Mouse (Mus musculus): Measurements from ENCODE around the gene Akr1b10. TPM values are rescaled to one million over a fixed set of nuclear protein-coding genes. Genes with fewer than 3 reads are reported as not detected.

Gene Akr1b10
- polyA plus RNA-seq, 1 experiment from 2014 or later: 15.5 TPM

- Histone ChIP-seq H3K27ac (ENCODE audit: low read length) (no peak overlapping the region), H3K9ac (replicated peaks; ENCODE audit: low read depth) (no peak overlapping the region), H3K4me2 (replicated peaks; ENCODE audit: low read depth, low read length) (no peak overlapping the region), H3K4me1 (ENCODE audit: insufficient read depth, low read depth, low read length) (no peaks in the 10 kb centered on the region), H3K36me3 (ENCODE audit: insufficient read depth, low read length) (no peaks in the 10 kb centered on the region), H3K4me3 (ENCODE audit: low read depth, low read length) (no peak overlapping the region), H3K9me3 (ENCODE audit: low read length) (no peaks in the 10 kb centered on the region), H3K27me3 (replicated peaks; ENCODE audit: insufficient read depth, low read length) (no peaks in the 10 kb centered on the region)
- ATAC-seq (no peak), DNase-seq (ENCODE audit: low spot score) (no peak)
- WGBS: 54% methylated on average over 2 of the region's 2 CpGs
- TF ChIP-seq EP300 (IDR thresholded peaks at IDR 0.05) (no peak), CTCF (IDR thresholded peaks at IDR 0.05) (no peak)
Observed at GRCm38 (mm10) chr6:34439006-34439405, 55.0 kb downstream of the Akr1b10 start.

DNA sequence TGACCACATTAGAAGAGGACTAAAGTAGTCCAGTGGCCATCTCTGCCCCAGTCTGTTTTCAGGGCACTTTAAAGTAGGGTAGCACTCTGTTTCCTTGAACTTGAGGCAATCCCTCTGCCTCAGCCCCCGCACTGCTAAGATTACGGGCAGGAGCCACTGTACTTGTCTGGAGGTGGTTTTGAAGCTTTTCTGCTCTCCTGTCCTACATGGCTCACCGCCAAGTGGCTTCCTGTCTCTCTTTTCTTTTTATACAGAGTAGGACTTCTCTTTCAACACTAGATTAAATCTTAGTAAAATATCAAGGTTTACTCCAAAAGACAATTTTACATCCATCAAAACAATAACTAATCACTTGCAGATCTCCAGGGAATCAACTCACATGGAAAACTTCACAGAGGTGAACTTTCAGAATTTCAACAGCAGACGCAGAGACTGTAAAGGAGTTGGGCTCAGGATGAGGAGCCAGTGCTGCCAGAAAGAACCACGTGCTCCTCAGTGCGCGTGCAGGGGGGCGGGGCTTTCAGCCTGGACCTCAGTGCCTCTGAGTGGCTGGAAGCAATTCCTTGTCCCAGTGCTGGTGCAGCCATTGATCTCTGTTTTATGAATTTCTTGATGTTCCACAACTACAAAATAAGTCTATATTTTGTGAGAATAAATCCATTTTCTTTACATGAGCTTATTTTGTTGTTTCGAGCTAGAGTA, 57.7 kb downstream of the Akr1b10 start:
- no peak for DNase-seq (ENCODE audit: low spot score)
- no peak for TF ChIP-seq CTCF (IDR thresholded peaks at IDR 0.05)
- TF ChIP-seq EP300 (IDR thresholded peaks at IDR 0.05): no peak
- Histone ChIP-seq H3K27ac (ENCODE audit: low read length) (no peak overlapping the region), H3K9me3 (ENCODE audit: low read length) (no peaks in the 10 kb centered on the region), H3K4me2 (replicated peaks; ENCODE audit: low read depth, low read length) (no peak overlapping the region), H3K4me3 (ENCODE audit: low read depth, low read length) (no peak overlapping the region), H3K27me3 (replicated peaks; ENCODE audit: insufficient read depth, low read length) (no peaks in the 10 kb centered on the region), H3K36me3 (ENCODE audit: insufficient read depth, low read length) (no peaks in the 10 kb centered on the region), H3K4me1 (ENCODE audit: insufficient read depth, low read depth, low read length) (no peaks in the 10 kb centered on the region), H3K9ac (replicated peaks; ENCODE audit: low read depth) (no peak overlapping the region)
- WGBS: 56% methylated on average over 9 of the region's 9 CpGs
- no peak for ATAC-seq

DNA sequence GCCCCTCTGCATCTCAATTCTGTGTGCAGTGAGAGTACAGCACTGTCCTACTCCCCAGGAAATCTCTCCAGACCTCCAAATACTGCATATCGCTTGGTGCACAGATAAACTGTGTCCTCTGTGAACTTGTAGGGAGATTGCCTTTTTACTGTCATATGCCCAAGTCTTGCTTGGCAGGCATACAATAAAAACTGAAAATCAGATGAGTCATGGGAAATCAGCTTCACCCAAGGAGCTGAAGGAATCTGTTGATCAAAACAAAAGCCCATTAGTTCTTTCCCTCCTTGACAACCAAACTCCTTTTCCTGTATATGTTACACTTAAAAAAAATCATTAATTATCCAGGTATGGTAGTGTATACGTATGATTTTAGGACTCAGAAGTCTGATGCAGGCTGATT, 59.8 kb downstream of the Akr1b10 start:
- Histone ChIP-seq H3K27ac (ENCODE audit: low read length) (no peak overlapping the region), H3K36me3 (ENCODE audit: insufficient read depth, low read length) (no peaks in the 10 kb centered on the region), H3K4me2 (replicated peaks; ENCODE audit: low read depth, low read length) (no peak overlapping the region), H3K27me3 (replicated peaks; ENCODE audit: insufficient read depth, low read length) (no peaks in the 10 kb centered on the region), H3K4me3 (ENCODE audit: low read depth, low read length) (no peak overlapping the region), H3K9me3 (ENCODE audit: low read length) (no peaks in the 10 kb centered on the region), H3K4me1 (ENCODE audit: insufficient read depth, low read depth, low read length) (no peaks in the 10 kb centered on the region), H3K9ac (replicated peaks; ENCODE audit: low read depth) (no peak overlapping the region)
- ATAC-seq (no peak), DNase-seq (ENCODE audit: low spot score) (no peak)
- 71% methylated on average over 2 of the region's 2 CpGs for WGBS
- no peak for TF ChIP-seq EP300 (IDR thresholded peaks at IDR 0.05)
- no peak for TF ChIP-seq CTCF (IDR thresholded peaks at IDR 0.05)

Other genes with a start within 250 kb of the Akr1b10 start
- 24.3 and 24.6 TPM in 2 replicates for gene Slc35b4, start 207.1 kb upstream of the Akr1b10 start, polyA plus RNA-seq (2015; fragmentation: Nextera tagmentation; extraction: Ambion mirVana)
- 96.9 and 106 TPM in 2 replicates for gene Akr1b3, start 66.7 kb upstream of the Akr1b10 start, polyA plus RNA-seq (2015; fragmentation: Nextera tagmentation; extraction: Ambion mirVana)
- 13.7 and 15.7 TPM in 2 replicates for gene Akr1b8, start 30.1 kb upstream of the Akr1b10 start, polyA plus RNA-seq (2015; fragmentation: Nextera tagmentation; extraction: Ambion mirVana)
- 0.14 and 0.20 TPM in 2 replicates for gene Akr1b7, start 28.1 kb downstream of the Akr1b10 start, polyA plus RNA-seq (2015; fragmentation: Nextera tagmentation; extraction: Ambion mirVana)
- 66.6 and 69.7 TPM in 2 replicates for gene Bpgm, start 92.0 kb downstream of the Akr1b10 start, polyA plus RNA-seq (2015; fragmentation: Nextera tagmentation; extraction: Ambion mirVana)
- 249 and 273 TPM in 2 replicates for gene Cald1, start 214.3 kb downstream of the Akr1b10 start, polyA plus RNA-seq (2015; fragmentation: Nextera tagmentation; extraction: Ambion mirVana)